Mouse (Mus musculus): ENCODE results near the gene Macrod2. TPM values are rescaled to one million over a fixed set of nuclear protein-coding genes. Genes with fewer than 3 reads are reported as not detected.

Gene Macrod2
- total RNA-seq, 2 experiments from 2014 or later, result 14.0 to 18.0 TPM

DNA sequence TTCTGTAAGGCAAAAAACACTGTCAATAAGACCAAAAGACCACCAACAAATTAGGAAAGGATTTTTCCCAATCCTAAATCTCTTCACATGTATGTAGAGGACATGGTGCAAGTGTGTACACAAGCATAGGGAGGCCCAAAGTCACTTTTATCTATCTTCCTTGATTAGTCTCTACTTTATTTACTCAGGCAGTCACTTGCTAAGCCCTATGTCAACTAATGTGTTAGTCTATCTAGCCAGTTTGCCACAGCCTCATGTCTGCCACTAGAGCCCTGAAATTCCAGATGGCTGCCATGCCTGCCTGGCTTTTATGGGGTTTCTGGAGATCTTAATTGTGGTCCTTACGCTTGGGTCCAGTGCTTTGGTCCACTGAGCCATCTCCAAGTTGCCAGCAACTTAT is 1483.4 kb downstream of the Macrod2 start:
- no peak for DNase-seq
- intact Hi-C loops (cut with DNase I), result no loop called here

- intact Hi-C loops (cut with DNase I), result no loop called here
- DNase-seq, result no peak
Observed at GRCm38 (mm10) chr2:141879711-141880110, 1484.6 kb downstream of the Macrod2 start.

- no peak for DNase-seq
- intact Hi-C loops (cut with DNase I), result no loop called here
Observed at GRCm38 (mm10) chr2:141886694-141887474, 1491.8 kb downstream of the Macrod2 start.

GRCm38 (mm10) chr2:141889497-141889896 is 1494.4 kb downstream of the Macrod2 start:
- DNase-seq, result no peak
- intact Hi-C loops (cut with DNase I), result no loop called here

GRCm38 (mm10) chr2:141897951-141898350 is 1502.8 kb downstream of the Macrod2 start:
- intact Hi-C loops (cut with DNase I), result no loop called here

DNA sequence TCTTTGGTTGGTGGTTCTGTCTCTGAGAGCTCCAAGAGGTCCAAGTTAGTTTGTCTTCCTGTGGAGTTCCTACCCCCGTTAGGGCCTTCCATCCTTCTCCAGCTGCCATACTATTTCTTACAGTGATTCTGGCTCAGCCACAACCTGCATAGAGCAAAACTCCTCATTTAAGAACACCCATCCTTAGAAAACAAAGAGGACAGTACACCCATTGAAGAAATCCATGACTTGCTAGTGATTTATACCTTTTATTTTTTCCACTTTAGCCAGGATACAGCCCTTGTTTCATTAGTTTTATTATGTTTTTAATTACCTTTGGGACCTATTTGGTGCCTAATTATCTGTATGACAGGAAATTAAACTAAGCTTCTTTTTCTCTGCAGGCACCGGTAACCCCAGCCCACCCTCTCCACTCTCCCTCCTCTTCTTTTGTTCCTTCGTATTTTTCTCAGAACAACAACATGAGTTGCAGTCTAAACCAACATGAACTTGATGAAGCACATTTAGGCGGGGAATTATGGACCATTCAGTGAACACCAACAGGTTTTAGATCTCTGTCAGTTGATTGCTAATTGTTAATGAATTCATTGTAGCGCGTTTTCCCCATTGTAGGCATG is 1516.8 kb downstream of the Macrod2 start:
- intact Hi-C loops (cut with DNase I), result no loop called here
- DNase-seq, result no peak

More at GRCm38 (mm10) chr2:141897951-141898350, 1502.8 kb downstream of the Macrod2 start:
- DNase-seq, result no peak

DNA sequence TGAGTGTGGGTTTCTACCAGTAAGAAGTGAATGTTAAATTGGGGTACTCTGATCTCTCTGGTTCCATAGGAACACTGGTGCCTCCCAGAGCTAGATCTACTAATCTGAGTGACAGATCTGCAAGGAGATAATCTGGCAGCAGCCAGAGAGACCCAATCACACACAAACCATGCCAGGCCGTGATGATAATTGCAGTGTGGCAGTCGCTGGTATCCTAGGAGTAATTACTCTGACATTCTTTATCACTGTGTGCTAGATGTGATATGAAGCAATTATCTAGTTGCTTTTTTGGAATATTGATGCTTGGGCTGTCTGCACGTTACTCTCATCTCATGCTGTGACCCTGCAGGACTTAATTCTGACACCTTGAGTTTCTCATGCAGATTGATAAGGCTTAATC is 1518.4 kb downstream of the Macrod2 start:
- DNase-seq, result no peak
- intact Hi-C loops (cut with DNase I), result no loop called here

DNA sequence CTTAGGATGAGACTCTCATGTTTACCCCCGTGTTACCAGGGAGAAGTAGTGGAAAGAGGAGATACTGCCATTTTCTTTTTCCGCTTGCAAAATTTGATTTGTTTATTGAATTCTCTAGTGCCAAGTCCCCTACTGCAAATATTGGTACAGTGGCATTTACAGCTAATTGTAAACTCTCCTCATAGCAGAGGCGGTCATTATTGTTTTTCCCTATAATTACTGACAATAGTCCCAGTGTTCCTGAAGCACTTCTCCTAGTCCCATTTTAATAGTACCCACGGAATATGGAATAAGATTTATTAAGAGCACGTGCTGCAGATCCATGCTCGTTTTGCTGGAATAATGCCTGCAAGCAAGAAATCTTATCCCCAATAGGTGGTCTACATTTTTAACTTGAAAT is 1518.8 kb downstream of the Macrod2 start:
- DNase-seq, result no peak
- intact Hi-C loops (cut with DNase I), result no loop called here

- intact Hi-C loops (cut with DNase I), result no loop called here
- no peak for DNase-seq
Observed at GRCm38 (mm10) chr2:141920377-141920992, 1525.4 kb downstream of the Macrod2 start.

DNA sequence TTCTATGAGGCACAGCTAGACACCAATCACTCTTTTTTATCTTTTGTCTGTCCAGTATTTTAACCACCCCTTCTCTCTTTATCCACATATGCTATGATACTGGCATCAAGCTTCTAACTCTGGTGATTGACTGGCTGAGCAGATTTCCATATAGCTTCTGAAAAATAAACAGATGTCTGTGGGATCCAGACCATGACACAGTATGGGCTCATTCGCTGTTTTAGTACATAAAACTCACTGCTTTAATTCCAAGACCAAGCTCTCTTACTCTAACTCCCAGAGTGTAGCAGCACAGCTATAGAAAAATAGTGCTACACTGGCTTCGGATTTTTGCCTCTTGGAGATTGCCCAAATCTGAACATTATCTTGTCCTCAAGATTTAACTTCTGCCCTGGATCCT is 1540.0 kb downstream of the Macrod2 start:
- intact Hi-C loops (cut with DNase I), result no loop called here
- DNase-seq, result no peak

- DNase-seq, result no peak
- intact Hi-C loops (cut with DNase I), result no loop called here
Observed at GRCm38 (mm10) chr2:141954795-141955194, 1559.7 kb downstream of the Macrod2 start.

GRCm38 (mm10) chr2:141955197-141955596 is 1560.1 kb downstream of the Macrod2 start:
- DNase-seq, result no peak
- intact Hi-C loops (cut with DNase I), result no loop called here

GRCm38 (mm10) chr2:141962868-141963267 is 1567.8 kb downstream of the Macrod2 start:
- intact Hi-C loops (cut with DNase I), result no loop called here
- no peak for DNase-seq

DNA sequence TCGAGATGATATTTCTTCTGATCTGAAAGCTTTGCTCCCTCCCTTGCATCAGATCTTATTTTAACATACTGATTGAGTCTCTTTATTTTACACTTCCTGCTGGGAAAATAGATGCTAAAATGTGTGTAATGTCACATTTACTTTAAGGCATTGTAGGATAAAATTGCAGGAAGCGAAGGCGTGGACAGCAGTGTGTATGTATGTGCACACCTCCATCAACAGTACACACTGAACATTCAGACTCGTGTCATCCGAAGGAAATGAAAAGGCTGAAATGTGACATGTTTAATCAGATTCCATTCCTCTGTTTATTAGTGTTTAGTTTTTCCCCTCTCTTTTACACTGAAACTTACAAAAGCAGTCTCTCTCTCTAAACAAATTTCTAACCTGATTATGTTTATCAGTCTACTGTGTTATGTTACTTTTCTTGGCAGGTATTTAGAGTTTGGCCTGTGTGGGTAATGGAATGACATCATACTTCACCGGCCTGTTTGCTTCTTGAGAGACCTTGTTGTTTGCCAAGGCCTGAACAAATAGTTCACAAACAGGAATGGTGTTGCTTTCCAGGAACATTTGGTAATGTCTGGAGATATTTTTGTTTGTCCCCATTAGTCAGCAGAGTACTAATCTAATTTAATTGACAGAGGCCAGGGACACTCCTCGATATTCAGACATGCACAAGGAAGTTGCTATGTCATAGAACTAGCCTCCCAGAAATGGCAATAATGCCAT is 1588.7 kb downstream of the Macrod2 start:
- intact Hi-C loops (cut with DNase I), result no loop called here

GRCm38 (mm10) chr2:141998901-141999300 is 1603.8 kb downstream of the Macrod2 start:
- intact Hi-C loops (cut with DNase I), result no loop called here

More for the DNA sequence above, 1588.7 kb downstream of the Macrod2 start:
- no peak for DNase-seq

GRCm38 (mm10) chr2:142024534-142025155 is 1629.5 kb downstream of the Macrod2 start:
- intact Hi-C loops (cut with DNase I), result no loop called here
- no peak for DNase-seq

More at GRCm38 (mm10) chr2:141998901-141999300, 1603.8 kb downstream of the Macrod2 start:
- DNase-seq, result no peak

DNA sequence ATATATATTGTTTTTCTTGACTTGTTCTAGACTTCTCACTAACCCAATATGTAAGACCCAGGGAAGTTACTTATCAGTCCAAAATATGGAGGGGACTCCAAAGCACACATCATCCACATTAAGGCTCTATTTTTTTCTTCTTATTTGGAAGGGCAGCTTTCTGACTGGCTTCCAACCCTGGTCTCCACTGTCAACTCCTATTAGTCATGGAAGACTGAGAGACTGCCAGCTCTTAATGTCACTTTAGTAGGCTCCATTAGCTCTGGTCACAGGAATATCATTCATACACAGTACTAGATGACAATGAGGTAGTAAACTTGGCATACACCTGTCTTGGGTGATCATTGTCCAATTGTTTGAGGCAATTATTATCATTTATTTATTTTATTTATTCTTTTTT is 1631.6 kb downstream of the Macrod2 start:
- intact Hi-C loops (cut with DNase I), result no loop called here
- DNase-seq, result no peak

- intact Hi-C loops (cut with DNase I), result no loop called here
- DNase-seq, result no peak
Observed at GRCm38 (mm10) chr2:142030756-142031646, 1635.9 kb downstream of the Macrod2 start.

DNA sequence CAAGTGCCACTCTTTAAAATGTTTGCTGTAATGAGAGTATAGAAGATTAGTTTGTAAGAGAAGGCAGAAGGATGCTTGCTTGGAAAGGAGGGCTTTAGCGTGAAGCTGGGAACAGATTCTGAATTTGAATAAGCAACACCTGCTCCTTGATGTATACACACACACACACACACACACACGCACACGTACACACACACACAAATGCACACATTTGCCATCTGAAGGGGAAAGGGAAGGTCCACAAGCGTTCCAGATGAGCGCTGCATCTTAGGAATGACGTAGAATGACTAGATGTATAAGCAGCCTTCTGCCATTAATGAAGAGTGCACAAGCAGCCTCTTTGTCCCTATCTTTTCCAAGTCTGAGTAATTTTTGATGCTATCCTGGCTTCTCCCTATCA is 1660.5 kb downstream of the Macrod2 start:
- intact Hi-C loops (cut with DNase I), result no loop called here
- no peak for DNase-seq

Measured in gastrocnemius, postnatal 36 days (tissue).